Mouse (Mus musculus) lung, embryonic 16.5 days (tissue): ENCODE results near the gene Zfp367. TPM values are rescaled to one million over a fixed set of nuclear protein-coding genes. Genes with fewer than 3 reads are reported as not detected.

Experiments
- ATAC-seq: fragments of 200-750 bp; cut with Nextera tagmentation; 2 replicates; pipeline ENCODE4 v1.8.0; 2017; ENCODE audit warnings: low read depth, mild to moderate bottlenecking, moderate library complexity
- H3K27ac ChIP-seq: fragments of 300-500 bp; sonication (generic); 2 replicates; pipeline ENCODE4 v1.5.1; 2014; ENCODE audit warnings: mild to moderate bottlenecking, control low read depth, low read length
- H3K27me3 ChIP-seq: fragments of 300-500 bp; sonication (generic); 2 replicates; pipeline ENCODE4 v1.6.1; 2014; ENCODE audit warnings: low read depth, low read length, mixed read lengths; ENCODE audit not compliant: control insufficient read depth, insufficient read depth
- H3K36me3 ChIP-seq: fragments of 300-500 bp; sonication (generic); 2 replicates; pipeline ENCODE4 v1.6.1; 2014; ENCODE audit warnings: low read length; ENCODE audit not compliant: control insufficient read depth, insufficient read depth
- H3K4me1 ChIP-seq: fragments of 300-500 bp; sonication (generic); replicated peaks from 2 replicates; pipeline ENCODE4 v1.6.1; 2014; ENCODE audit warnings: low read length, mixed read lengths; ENCODE audit not compliant: control insufficient read depth, insufficient read depth
- H3K4me2 ChIP-seq: fragments of 300-500 bp; sonication (generic); 2 replicates; pipeline ENCODE4 v1.6.1; 2014; ENCODE audit warnings: low read depth, low read length, control low read depth
- H3K4me3 ChIP-seq: fragments of 300-500 bp; sonication (generic); 2 replicates; pipeline ENCODE4 v1.5.1; 2014; ENCODE audit warnings: mild to moderate bottlenecking, low read length, control low read depth
- H3K9ac ChIP-seq: fragments of 300-500 bp; sonication (generic); 2 replicates; pipeline ENCODE4 v1.6.1; 2014; ENCODE audit warnings: low read length, control low read depth
- H3K9me3 ChIP-seq: fragments of 300-500 bp; sonication (generic); 2 replicates; pipeline ENCODE4 v1.6.1; 2016; ENCODE audit warnings: low read length; ENCODE audit not compliant: control insufficient read depth
- WGBS: fragments of 180-500 bp; shearing (Covaris S2); extraction: QIAGEN DNeasy Blood & Tissue Kit; methylation state at CpG from one replicate; pipeline ENCODE4 v1.1.7; 2014; 5-methylcytosine and 5-hydroxymethylcytosine counted together
- polyA plus RNA-seq: library from polyadenylated mRNA; unstranded; fragments of >200 nt; fragmentation: Nextera tagmentation; extraction: Ambion mirVana; gene quantifications from 2 replicates; pipeline ENCODE4 v1.2.1, GENCODE M21; 2015

Zfp367 gene
- polyA plus RNA-seq, 1 experiment from 2014 or later = 24.1 TPM

DNA sequence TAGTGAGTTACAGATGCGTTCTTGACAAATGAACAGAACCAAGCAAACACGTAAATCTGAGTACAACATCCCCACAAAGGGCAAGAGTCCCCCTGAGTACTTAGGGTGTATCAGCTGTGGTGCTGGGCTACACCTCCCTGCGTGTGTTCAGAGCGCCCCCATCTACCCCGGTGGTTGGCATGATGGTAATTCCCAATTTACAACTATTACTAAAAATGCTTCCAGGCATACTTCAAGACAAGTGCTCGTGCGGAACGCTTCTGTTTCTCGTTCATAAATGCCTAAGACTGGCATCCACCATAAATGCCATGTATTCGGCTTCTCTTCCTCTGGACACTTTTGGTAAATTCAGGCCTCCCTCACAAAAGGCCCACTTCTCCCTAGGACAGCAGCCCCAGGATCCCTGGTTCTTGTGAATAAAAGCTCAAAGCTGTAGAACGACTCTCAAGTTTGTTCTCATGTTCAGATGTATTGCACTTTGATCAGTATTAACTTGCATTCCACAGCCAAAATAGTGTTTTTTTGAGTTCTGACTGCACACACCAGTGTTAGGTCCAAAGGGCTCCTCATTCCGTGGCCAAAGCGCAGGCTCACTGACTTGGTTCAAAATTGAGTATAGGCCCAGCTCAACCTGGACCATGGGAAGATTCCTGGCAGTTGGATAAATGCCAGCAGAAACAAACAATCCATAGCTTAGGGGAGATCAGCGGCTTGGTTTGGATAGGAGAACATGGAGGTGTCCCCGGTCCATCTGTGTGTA is 23.2 kb downstream of the Zfp367 start:
- peak overlapping the region; percentile 76 for H3K4me3 ChIP-seq
- peak; percentile 89 for ATAC-seq
- peaks cover 9% of the 10 kb centered on the region for H3K4me1 ChIP-seq
- 36% methylated on average over 15 of the region's 15 CpGs for whole genome bisulfite sequencing
- peak overlapping the region; percentile 84 for H3K9ac ChIP-seq
- H3K27me3 ChIP-seq = no peaks in the 10 kb centered on the region
- peaks cover 1% of the 10 kb centered on the region; the same call in 1 of the 2 replicates for H3K36me3 ChIP-seq
- peak overlapping the region; percentile 85 for H3K4me2 ChIP-seq
- H3K27ac ChIP-seq = peak overlapping the region; percentile 73
- H3K9me3 ChIP-seq = no peaks in the 10 kb centered on the region

DNA sequence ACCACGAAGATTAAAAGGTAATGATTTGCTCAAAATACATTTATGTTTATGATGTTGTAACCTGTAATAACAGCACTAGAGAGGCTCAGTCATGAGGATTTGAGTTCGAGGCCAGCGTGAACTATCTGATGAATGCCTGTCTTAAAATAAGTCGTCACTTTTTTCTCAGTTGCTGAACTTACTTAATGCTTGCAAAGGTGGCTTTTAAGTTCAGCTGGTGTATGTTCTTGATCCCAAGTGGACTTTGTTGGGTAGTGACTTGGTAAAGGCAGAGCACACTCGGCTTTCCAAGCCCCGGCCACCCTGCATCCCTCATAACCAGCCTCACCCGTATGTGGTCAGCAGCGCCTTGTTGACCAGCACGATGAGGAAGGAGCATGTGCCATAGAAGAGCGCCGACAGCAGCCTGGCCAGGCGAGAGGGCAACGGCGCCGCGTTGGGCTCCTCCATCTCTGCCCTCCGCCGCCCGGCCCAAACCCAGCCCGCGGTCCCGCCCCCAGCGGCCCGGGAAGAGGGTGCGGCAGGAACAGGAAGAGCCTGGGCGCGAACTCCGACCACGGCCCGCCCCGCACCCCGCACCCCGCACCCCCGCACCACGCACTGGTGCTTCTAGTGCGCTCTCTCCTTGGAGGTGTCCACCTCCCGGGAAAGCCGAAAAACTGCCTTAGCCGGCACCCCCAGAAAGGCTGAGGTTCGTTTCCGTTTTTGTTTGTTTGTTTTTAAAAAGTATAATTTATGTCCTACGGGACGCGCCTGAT is 24.0 kb downstream of the Zfp367 start, which contains the start of gene Slc35d2:
Slc35d2 (minus strand) TSS at position 511 of the 758 bp plus-strand sequence.
- peak within 1 kb of the TSS; percentile 84 for H3K9ac ChIP-seq
- ATAC-seq = peak; percentile 94
- H3K27me3 ChIP-seq = no peaks in the 10 kb centered on the region
- peak within 1 kb of the TSS; percentile 85 for H3K4me2 ChIP-seq
- peak within 1 kb of the TSS; percentile 76 for H3K4me3 ChIP-seq
- H3K4me1 ChIP-seq = peaks cover 9% of the 10 kb centered on the region
- no peaks in the 10 kb centered on the region for H3K9me3 ChIP-seq
- 8% methylated on average over 39 of the region's 44 CpGs for WGBS
- no peaks in the 10 kb centered on the region for H3K36me3 ChIP-seq
- H3K27ac ChIP-seq = peak within 1 kb of the TSS; percentile 73

DNA sequence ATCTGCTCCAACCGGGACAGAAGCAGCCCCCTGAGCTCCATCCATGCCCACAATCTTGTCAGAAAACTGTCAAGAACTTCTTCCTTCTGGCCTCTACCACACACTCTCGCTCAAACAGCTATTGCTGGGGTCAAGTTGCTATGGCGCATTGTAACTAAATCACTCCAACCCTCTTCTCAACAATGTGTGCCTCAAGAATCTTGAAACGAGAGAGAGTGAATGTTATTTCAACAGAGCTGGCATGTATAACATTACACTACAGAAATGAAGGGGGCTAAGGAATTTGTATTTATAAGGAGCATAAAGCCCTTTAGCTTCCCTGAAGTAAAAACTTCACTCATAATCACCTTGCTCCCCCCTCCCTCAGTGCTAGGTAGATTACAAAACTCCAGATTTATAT is 26.7 kb downstream of the Zfp367 start:
- H3K4me2 ChIP-seq = no peak overlapping the region
- 39% methylated on average over 4 of the region's 4 CpGs for WGBS
- no peaks in the 10 kb centered on the region for H3K27me3 ChIP-seq
- peaks cover 9% of the 10 kb centered on the region for H3K4me1 ChIP-seq
- no peaks in the 10 kb centered on the region for H3K9me3 ChIP-seq
- peak; percentile 27; the same call in 1 of the 2 replicates for ATAC-seq
- H3K27ac ChIP-seq = no peak overlapping the region; the same call in 1 of the 2 replicates
- H3K9ac ChIP-seq = no peak overlapping the region
- no peaks in the 10 kb centered on the region for H3K36me3 ChIP-seq
- no peak overlapping the region for H3K4me3 ChIP-seq

DNA sequence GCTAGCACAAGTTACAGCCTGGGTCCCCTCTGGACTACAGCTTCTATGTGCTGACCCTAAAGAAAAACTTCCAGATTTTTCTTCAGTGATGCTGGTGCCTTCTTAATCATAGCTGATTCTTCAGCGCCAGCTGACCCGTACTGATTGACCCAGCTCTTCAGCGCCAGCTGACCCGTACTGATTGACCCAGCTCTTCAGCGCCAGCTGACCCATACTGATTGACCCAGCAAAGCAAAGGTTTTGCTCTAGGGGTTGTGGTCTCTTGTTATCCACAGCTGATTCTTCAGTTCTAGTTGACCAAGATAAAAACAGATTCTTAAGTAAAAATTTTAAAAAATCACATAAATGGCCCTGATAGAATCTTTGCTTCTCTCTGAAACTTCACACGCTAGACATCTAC is 28.1 kb downstream of the Zfp367 start:
- WGBS = 94% methylated on average over 6 of the region's 6 CpGs
- ATAC-seq = no peak
- Histone ChIP-seq H3K4me1 (peaks cover 7% of the 10 kb centered on the region), H3K9ac (no peak overlapping the region), H3K27ac (no peak overlapping the region), H3K9me3 (no peaks in the 10 kb centered on the region), H3K27me3 (no peaks in the 10 kb centered on the region), H3K36me3 (no peaks in the 10 kb centered on the region), H3K4me2 (no peak overlapping the region), H3K4me3 (no peak overlapping the region)

DNA sequence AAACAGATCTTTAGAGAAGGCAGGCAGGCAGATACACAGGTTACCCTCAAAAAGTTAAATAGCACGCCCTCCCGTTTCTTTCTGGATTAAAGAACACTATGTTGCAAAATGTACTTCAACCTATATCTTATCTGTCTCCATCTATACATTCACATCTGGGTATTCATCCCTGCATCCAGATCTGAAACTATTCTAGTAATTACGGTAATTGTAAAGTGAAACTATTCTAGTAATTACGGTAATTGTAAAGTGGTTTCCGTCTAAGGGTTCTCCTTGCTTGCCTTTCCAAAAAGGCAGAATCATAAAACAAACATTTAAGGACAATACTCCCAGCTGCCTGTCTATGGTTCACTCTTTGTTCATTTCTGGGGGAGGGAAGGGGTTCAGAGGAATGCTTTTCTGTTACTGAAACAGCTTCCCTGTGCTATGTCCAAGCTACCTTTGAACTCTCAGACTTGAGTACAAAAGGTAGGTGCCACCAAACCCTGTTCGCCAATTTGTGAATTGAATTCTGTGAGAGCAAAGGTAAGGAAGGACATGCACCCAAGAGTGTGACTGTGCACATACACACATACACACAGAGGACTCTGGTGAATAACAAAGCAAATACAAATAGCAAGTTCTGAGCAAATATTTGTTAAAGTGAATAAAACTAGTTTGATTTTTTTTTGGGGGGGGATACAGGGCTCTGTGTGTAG is 29.4 kb downstream of the Zfp367 start:
- no peak overlapping the region for H3K4me3 ChIP-seq
- 32% methylated on average over 6 of the region's 6 CpGs for WGBS
- H3K9ac ChIP-seq = no peak overlapping the region
- H3K27me3 ChIP-seq = no peaks in the 10 kb centered on the region
- ATAC-seq = no peak
- 0 out of 2 replicates have a peak, but pooled peaks cover 2% of the 10 kb centered on the region for H3K4me1 ChIP-seq
- H3K27ac ChIP-seq = no peak overlapping the region
- H3K36me3 ChIP-seq = no peaks in the 10 kb centered on the region
- H3K9me3 ChIP-seq = no peaks in the 10 kb centered on the region
- H3K4me2 ChIP-seq = no peak overlapping the region

DNA sequence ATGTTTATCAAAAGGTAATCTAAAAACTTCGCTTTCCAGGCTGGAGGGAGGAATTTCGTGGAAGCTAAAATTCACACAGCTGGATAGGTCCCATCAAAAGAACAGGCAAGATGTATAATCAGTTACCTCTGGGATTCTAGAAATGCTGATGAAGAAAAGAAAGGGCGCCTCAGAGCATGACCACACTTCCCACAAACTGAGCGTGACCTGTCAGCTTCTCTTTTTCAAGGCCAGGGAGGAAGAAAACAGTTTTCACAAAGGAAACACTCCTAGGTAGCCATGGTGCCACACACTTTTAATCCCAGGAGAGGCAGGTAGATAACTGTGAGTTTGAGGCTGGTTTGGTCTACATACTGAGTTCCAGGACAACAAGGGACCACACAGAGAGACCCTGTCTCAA is 32.2 kb downstream of the Zfp367 start:
- no peaks in the 10 kb centered on the region for H3K9me3 ChIP-seq
- H3K9ac ChIP-seq = no peak overlapping the region
- H3K4me1 ChIP-seq = 0 out of 2 replicates have a peak, but pooled peaks cover 3% of the 10 kb centered on the region
- H3K4me3 ChIP-seq = no peak overlapping the region
- no peak overlapping the region for H3K27ac ChIP-seq
- no peaks in the 10 kb centered on the region for H3K27me3 ChIP-seq
- no peak overlapping the region for H3K4me2 ChIP-seq
- WGBS = 55% methylated on average over 4 of the region's 4 CpGs
- no peaks in the 10 kb centered on the region for H3K36me3 ChIP-seq
- no peak for ATAC-seq

DNA sequence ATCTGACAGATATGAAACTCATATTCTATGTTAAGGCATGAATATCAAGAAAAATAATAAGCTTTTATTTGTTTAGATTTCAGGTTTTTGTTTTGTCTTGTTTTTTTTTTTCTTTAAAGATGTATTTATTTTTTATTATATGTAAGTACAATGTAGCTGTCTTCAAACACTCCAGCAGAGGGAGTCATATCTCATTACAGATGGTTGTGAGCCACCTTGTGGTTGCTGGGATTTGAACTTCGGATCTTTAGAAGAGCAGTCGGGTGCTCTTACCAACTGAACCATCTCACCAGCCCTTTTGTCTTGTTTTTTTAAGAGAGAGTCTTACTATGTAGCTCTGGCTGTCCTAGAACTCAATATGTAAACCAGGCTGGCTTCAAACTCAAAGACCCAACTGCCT is 35.6 kb downstream of the Zfp367 start:
- Histone ChIP-seq H3K4me2 (no peak overlapping the region), H3K9ac (no peak overlapping the region), H3K4me3 (no peak overlapping the region), H3K27me3 (no peaks in the 10 kb centered on the region), H3K27ac (no peak overlapping the region), H3K36me3 (no peaks in the 10 kb centered on the region), H3K4me1 (0 out of 2 replicates have a peak, but pooled peaks cover 3% of the 10 kb centered on the region), H3K9me3 (no peaks in the 10 kb centered on the region)
- WGBS = 50% methylated on average over 2 of the region's 2 CpGs
- no peak for ATAC-seq

DNA sequence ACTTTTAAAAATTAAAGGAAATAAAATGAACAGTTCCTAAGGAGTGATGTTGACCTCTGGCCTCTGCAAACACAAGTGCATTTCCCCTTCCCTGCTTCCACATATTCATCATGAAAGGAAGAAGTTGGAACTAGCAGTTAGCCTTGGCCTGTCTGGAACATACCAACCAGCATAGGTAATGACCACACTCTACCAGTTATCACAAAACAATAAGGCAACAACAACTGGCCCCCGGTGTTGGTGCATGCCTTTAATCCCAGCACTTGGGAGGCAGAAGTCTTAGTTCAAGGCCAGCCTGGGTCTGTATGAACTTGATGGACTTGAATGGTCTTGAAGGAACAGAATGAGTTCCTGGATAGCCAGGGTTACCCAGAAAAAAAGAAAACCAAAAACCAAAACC is 42.6 kb downstream of the Zfp367 start:
- Histone ChIP-seq H3K9ac (no peak overlapping the region), H3K9me3 (no peaks in the 10 kb centered on the region), H3K27me3 (no peaks in the 10 kb centered on the region), H3K36me3 (no peaks in the 10 kb centered on the region), H3K4me1 (peaks cover 6% of the 10 kb centered on the region), H3K4me2 (no peak overlapping the region), H3K27ac (no peak overlapping the region), H3K4me3 (no peak overlapping the region)
- 84% methylated on average over 1 of the region's 1 CpGs for WGBS
- ATAC-seq = no peak

DNA sequence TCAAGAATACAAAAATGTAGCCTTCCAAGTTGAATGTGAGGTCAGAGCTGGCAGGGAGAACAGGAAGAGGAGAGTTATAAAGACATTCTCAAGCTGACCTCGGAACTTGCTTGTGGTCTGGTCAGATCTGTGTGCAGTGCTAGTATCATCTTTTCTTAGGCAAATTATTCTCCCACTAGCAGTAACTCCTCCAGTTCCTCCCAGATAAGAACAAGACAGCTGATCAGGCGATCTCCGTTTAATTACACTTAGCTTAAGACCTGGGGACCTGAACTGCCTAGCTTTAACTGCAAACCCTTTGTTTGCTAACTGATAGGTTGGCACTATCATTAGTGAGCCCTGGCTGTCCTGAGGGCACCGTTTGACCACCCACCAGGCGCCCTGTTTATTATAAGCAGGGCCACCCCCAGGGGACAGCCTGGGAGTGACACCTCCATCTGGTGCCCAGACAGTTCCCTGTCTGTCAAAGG is 44.6 kb downstream of the Zfp367 start:
- Histone ChIP-seq H3K4me3 (no peak overlapping the region), H3K4me1 (peaks cover 6% of the 10 kb centered on the region), H3K36me3 (no peaks in the 10 kb centered on the region), H3K4me2 (0 out of 2 replicates have a peak overlapping the region, but pooled peaks have one; percentile 8), H3K9ac (0 out of 2 replicates have a peak overlapping the region, but pooled peaks have one; percentile 21), H3K9me3 (no peaks in the 10 kb centered on the region), H3K27ac (no peak overlapping the region), H3K27me3 (no peaks in the 10 kb centered on the region)
- ATAC-seq = no peak
- whole genome bisulfite sequencing = 20% methylated on average over 5 of the region's 5 CpGs
